ENCODE assay signal across 17 mouse cellular contexts in genomic region chr1:134339757-134340619, GRCm38 (mm10). TPM values are rescaled to one million over a fixed set of nuclear protein-coding genes. Genes with fewer than 3 reads are reported as not detected.
DNase-seq lines count a peak whose midpoint lies in the region; ATAC-seq and TF ChIP-seq lines count a peak whose summit lies in the region.
"Had no signal": no experiment of that assay in that cellular context is flagged by ENCODE, and none has a peak within 500 bp of the region (broad histone marks: within the 10 kb centered on the region; RNA-seq: fewer than 3 reads in every experiment).

No protein-coding gene starts in this region.

- no peak overlapping the region for H3K4me3 ChIP-seq in gastrocnemius, adult 2 months
- H3K4me3 ChIP-seq in kidney, postnatal 0 days (replicated peaks; ENCODE audit: low read depth, low read length): no peak overlapping the region
- H3K4me3 ChIP-seq in kidney, embryonic 15.5 days (replicated peaks): no peak overlapping the region
- H3K4me3 ChIP-seq: liver, embryonic 13.5 days; myocyte had no signal

- DNase-seq in gastrocnemius, adult 2 months: no peak
- no peak for DNase-seq in gastrocnemius, postnatal 25 days
- DNase-seq in kidney, postnatal 0 days (ENCODE audit: low spot score): no peak
- DNase-seq in A20 (ENCODE audit: low read depth, low spot score) (peak; percentile 33), R1 (ENCODE audit: low read depth, low spot score) (peak; percentile 87)
- no peak for DNase-seq in thymus, postnatal 25 days
- no peak for DNase-seq in right cerebral cortex, adult 2 months (ENCODE audit: low spot score in 2 of 2)
- DNase-seq: kidney, postnatal 25 days; liver, embryonic 13.5 days had no signal

- H3K9me3 ChIP-seq in kidney, postnatal 0 days (replicated peaks; ENCODE audit: low read length): no peaks in the 10 kb centered on the region
- no peaks in the 10 kb centered on the region for H3K9me3 ChIP-seq in kidney, embryonic 15.5 days (replicated peaks)
- H3K9me3 ChIP-seq: liver, embryonic 13.5 days had no signal

- ATAC-seq in kidney, postnatal 0 days (replicated peaks; ENCODE audit: low FRiP score, low read depth): no peak
- ATAC-seq in kidney, embryonic 15.5 days (replicated peaks; ENCODE audit: low FRiP score): no peak
- ATAC-seq: CD4-positive, CD25-positive, alpha-beta regulatory T cell, adult 4 months had no signal

- H3K9ac ChIP-seq in kidney, postnatal 0 days (ENCODE audit: low read depth, low read length): no peak overlapping the region
- no peak overlapping the region for H3K9ac ChIP-seq in kidney, embryonic 15.5 days
- H3K9ac ChIP-seq: hindbrain, embryonic 14.5 days; liver, embryonic 13.5 days had no signal

- no peaks in the 10 kb centered on the region for H3K27me3 ChIP-seq in kidney, postnatal 0 days (ENCODE audit: insufficient read depth, low read length)
- H3K27me3 ChIP-seq in kidney, embryonic 15.5 days: no peaks in the 10 kb centered on the region

- H3K4me2 ChIP-seq in kidney, postnatal 0 days (ENCODE audit: low read length): no peak overlapping the region
- H3K4me2 ChIP-seq in kidney, embryonic 15.5 days: no peak overlapping the region
- H3K4me2 ChIP-seq: hindbrain, embryonic 14.5 days; liver, embryonic 13.5 days had no signal

- H3K36me3 ChIP-seq in kidney, postnatal 0 days (ENCODE audit: insufficient read depth, low read length): no peaks in the 10 kb centered on the region
- no peaks in the 10 kb centered on the region for H3K36me3 ChIP-seq in kidney, embryonic 15.5 days
- H3K36me3 ChIP-seq: liver, embryonic 13.5 days had no signal

- 0 out of 2 replicates have a peak, but pooled peaks cover 2% of the 10 kb centered on the region for H3K4me1 ChIP-seq in kidney, postnatal 0 days (replicated peaks; ENCODE audit: insufficient read depth, low read length)
- peaks cover 16% of the 10 kb centered on the region for H3K4me1 ChIP-seq in kidney, embryonic 15.5 days

- intact Hi-C loops in gastrocnemius, adult 2 months (cut with DNase I): no loop called here

- no peak overlapping the region for H3K27ac ChIP-seq in gastrocnemius, adult 2 months
- no peak overlapping the region for H3K27ac ChIP-seq in kidney, postnatal 0 days
- no peak overlapping the region for H3K27ac ChIP-seq in kidney, embryonic 15.5 days
- H3K27ac ChIP-seq: hindbrain, embryonic 14.5 days; liver, embryonic 13.5 days had no signal

- peak; percentile 11; the same call in 1 of the 2 replicates for TF ChIP-seq CTCF in gastrocnemius, adult 2 months (IDR thresholded peaks at IDR 0.05)
- TF ChIP-seq CTCF in kidney, postnatal 0 days (IDR thresholded peaks at IDR 0.05; ENCODE audit: low read depth): peak; percentile 25; the same call in 1 of the 2 replicates

- 85% methylated on average over 18 of the region's 18 CpGs for WGBS in kidney, postnatal 0 days
- 91% methylated on average over 18 of the region's 18 CpGs for WGBS in kidney, embryonic 15.5 days

RNA-seq across cellular contexts. Expression of gene Ppfia4, which starts 7.3 kb away (rescaled TPM):
- under 1 TPM; 0.42 to 0.46 TPM for total RNA-seq in gastrocnemius, adult 2 months (2021)
- total RNA-seq in gastrocnemius, postnatal 25 days (2021): 1 to 10 TPM in 1 of 2 experiments, under 1 TPM in 1; 0.97 to 1.0 TPM
- 2.0 and 2.3 TPM in 2 replicates for polyA plus RNA-seq in kidney, postnatal 0 days (2015; fragmentation: Nextera tagmentation; extraction: Ambion mirVana)
- polyA plus RNA-seq in kidney, embryonic 15.5 days (2015; fragmentation: Nextera tagmentation; extraction: Ambion mirVana): 2.9 and 3.0 TPM in 2 replicates

RNA-seq across cellular contexts. Expression of gene Tmem183a, which starts 21.8 kb away (rescaled TPM):
- total RNA-seq in gastrocnemius, adult 2 months (2021): 10 to 100 TPM; 12.3 to 12.4 TPM
- 10 to 100 TPM; 13.2 to 15.1 TPM for total RNA-seq in gastrocnemius, postnatal 25 days (2021)
- 56.7 and 65.7 TPM in 2 replicates for polyA plus RNA-seq in kidney, postnatal 0 days (2015; fragmentation: Nextera tagmentation; extraction: Ambion mirVana)
- 79.0 and 80.9 TPM in 2 replicates for polyA plus RNA-seq in kidney, embryonic 15.5 days (2015; fragmentation: Nextera tagmentation; extraction: Ambion mirVana)

RNA-seq across cellular contexts. Expression of gene 4933406M09Rik, which starts 45.8 kb away (rescaled TPM):
- total RNA-seq in gastrocnemius, adult 2 months (2021): not detected
- total RNA-seq in gastrocnemius, postnatal 25 days (2021): not detected
- not detected in 2 replicates for polyA plus RNA-seq in kidney, postnatal 0 days (2015; fragmentation: Nextera tagmentation; extraction: Ambion mirVana)
- 0.09 TPM in 1 of 2 replicates, not detected in the other for polyA plus RNA-seq in kidney, embryonic 15.5 days (2015; fragmentation: Nextera tagmentation; extraction: Ambion mirVana)
- total RNA-seq: left cerebral cortex, adult 18-20 months; megakaryocyte-erythroid progenitor cell, adult 5-6 weeks had no signal
- polyA plus RNA-seq: CD4-positive, CD25-positive, alpha-beta regulatory T cell, adult 4 months; cortical plate, adult 2 months; hindbrain, embryonic 14.5 days; liver, embryonic 13.5 days; myocyte; stomach, embryonic 16.5 days had no signal

RNA-seq across cellular contexts. Expression of gene Myog, which starts 50.2 kb away (rescaled TPM):
- 10 to 100 TPM; 11.6 to 34.5 TPM for total RNA-seq in gastrocnemius, adult 2 months (2021)
- 10 to 100 TPM; 16.2 to 26.0 TPM for total RNA-seq in gastrocnemius, postnatal 25 days (2021)
- 0.08 TPM in 1 of 2 replicates, not detected in the other for polyA plus RNA-seq in kidney, postnatal 0 days (2015; fragmentation: Nextera tagmentation; extraction: Ambion mirVana)
- polyA plus RNA-seq in kidney, embryonic 15.5 days (2015; fragmentation: Nextera tagmentation; extraction: Ambion mirVana): 13.1 and 19.9 TPM in 2 replicates
- total RNA-seq: left cerebral cortex, adult 18-20 months; megakaryocyte-erythroid progenitor cell, adult 5-6 weeks had no signal
- polyA plus RNA-seq: CD4-positive, CD25-positive, alpha-beta regulatory T cell, adult 4 months had no signal

Comparison
In these comparisons a context has a peak if more than half of its experiments do, and no peak if none do; other contexts are left out.
1. DNase-seq: peak in A20 (single experiment) and R1 (single experiment); none in gastrocnemius, adult 2 months (single experiment), gastrocnemius, postnatal 25 days (single experiment), kidney, postnatal 0 days (single experiment), thymus, postnatal 25 days (single experiment) and right cerebral cortex, adult 2 months (0 of 2).